Mouse (Mus musculus) liver, embryonic 14.5 days (tissue): ENCODE measurements around the gene Zfp114. TPM values are rescaled to one million over a fixed set of nuclear protein-coding genes. Genes with fewer than 3 reads are reported as not detected.

Experiments used
- ATAC-seq: fragments of 200-750 bp; cut with Nextera tagmentation; 2 replicates; pipeline ENCODE4 v1.8.0; 2017; ENCODE audit warnings: moderate number of reproducible peaks, mild to moderate bottlenecking, moderate library complexity; ENCODE audit not compliant: insufficient read depth
- DNase-seq, 3 experiments: peaks; one replicate each; pipeline ENCODE4 v3.0.0-alpha.2; 2012 to 2013; ENCODE audit warnings: low read depth in 3 of 3, low spot score in 3 of 3
- H3K27ac ChIP-seq: fragments of 300-500 bp; sonication (generic); 2 replicates; pipeline ENCODE4 v1.5.1; 2014; ENCODE audit warnings: moderate library complexity, mild to moderate bottlenecking, control low read depth, inconsistent platforms
- H3K27me3 ChIP-seq: fragments of 300-500 bp; sonication (generic); 2 replicates; pipeline ENCODE4 v1.6.1; 2014; ENCODE audit warnings: mild to moderate bottlenecking, low read length, moderate library complexity; ENCODE audit not compliant: control insufficient read depth, insufficient read depth
- H3K36me3 ChIP-seq: fragments of 300-500 bp; sonication (generic); replicated peaks from 2 replicates; pipeline ENCODE4 v1.6.1; 2014; ENCODE audit warnings: low read depth; ENCODE audit not compliant: control insufficient read depth, insufficient read depth
- H3K4me1 ChIP-seq, 2 experiments: fragments of 200-500 bp in 1 of 2; fragments of 300-500 bp in 1 of 2; sonication (generic) in 1 of 2; replicated peaks; 2 replicates each; pipeline ENCODE4 v1.6.1; 2012 to 2014; ENCODE audit warnings: antibody characterized with exemption in 1 of 2, inconsistent platforms in 1 of 2, low read length in 1 of 2; ENCODE audit not compliant: control insufficient read depth in 2 of 2, insufficient read depth in 2 of 2
- H3K4me2 ChIP-seq: fragments of 300-500 bp; sonication (generic); 2 replicates; pipeline ENCODE4 v1.6.1; 2014; ENCODE audit warnings: low read depth, mild to moderate bottlenecking, control low read depth, moderate library complexity
- H3K4me3 ChIP-seq, 2 experiments: fragments of 200-500 bp in 1 of 2; fragments of 300-500 bp in 1 of 2; sonication (generic) in 1 of 2; 2 replicates each; pipeline ENCODE4 v1.5.1; 2012 to 2014; ENCODE audit warnings: low read depth in 2 of 2, low read length in 2 of 2, mild to moderate bottlenecking in 2 of 2, control low read depth in 1 of 2, inconsistent platforms in 1 of 2, moderate library complexity in 1 of 2; ENCODE audit not compliant: insufficient read depth in 1 of 2
- H3K9ac ChIP-seq: fragments of 300-500 bp; sonication (generic); replicated peaks from 2 replicates; pipeline ENCODE4 v1.6.1; 2014; ENCODE audit warnings: mild to moderate bottlenecking, control low read depth, moderate library complexity
- H3K9me3 ChIP-seq: fragments of 300-500 bp; sonication (generic); 2 replicates; pipeline ENCODE4 v1.6.1; 2016; ENCODE audit warnings: low read length, mixed read lengths; ENCODE audit not compliant: control insufficient read depth
- CTCF ChIP-seq: IDR thresholded peaks from 2 replicates; pipeline ENCODE4 v1.5.1; 2016; ENCODE audit warnings: antibody characterized with exemption, low read depth, control low read depth
- EP300 ChIP-seq: IDR thresholded peaks from 2 replicates; pipeline ENCODE4 v1.6.1; 2016; ENCODE audit warnings: antibody characterized with exemption, low read depth
- WGBS: fragments of 180-500 bp; shearing (Covaris S2); extraction: QIAGEN DNeasy Blood & Tissue Kit; methylation state at CpG from one replicate; pipeline ENCODE4 v1.1.7; 2014; ENCODE audit not compliant: insufficient replicate concordance; 5-methylcytosine and 5-hydroxymethylcytosine counted together
- polyA plus RNA-seq, 2 experiments: library from polyadenylated mRNA; depleted of rRNA in 1 of 2; stranded (reverse) in 1 of 2; unstranded in 1 of 2; fragments of >200 nt; fragmentation: Nextera tagmentation in 1 of 2; extraction: Ambion mirVana in 1 of 2; gene quantifications; 2 replicates each; pipeline versions ENCODE4 v1.2.1 to v1.2.3; 2012 to 2014

Gene Zfp114
- polyA plus RNA-seq, 2 experiments, result 0.17 to 0.24 TPM

- Histone ChIP-seq H3K4me2 (no peak overlapping the region), H3K9ac (no peak overlapping the region), H3K27ac (no peak overlapping the region), H3K4me3 (no peak overlapping the region), H3K9me3 (no peaks in the 10 kb centered on the region), H3K4me1 (no peaks in the 10 kb centered on the region; a peak in 1 of 4 replicates), H3K36me3 (no peaks in the 10 kb centered on the region), H3K27me3 (no peaks in the 10 kb centered on the region)
- ATAC-seq, result no peak
- TF ChIP-seq CTCF, result no peak
- 14% methylated on average over 5 of the region's 5 CpGs for WGBS
- no peak for DNase-seq
Observed at GRCm38 (mm10) chr7:24189571-24189944, 14.7 kb downstream of the Zfp114 start.

GRCm38 (mm10) chr7:24191361-24191760 is 16.5 kb downstream of the Zfp114 start:
- ATAC-seq (no peak), DNase-seq (no peak)
- 44% methylated on average over 2 of the region's 2 CpGs for WGBS
- no peaks in the 10 kb centered on the region for H3K9me3 ChIP-seq
- no peaks in the 10 kb centered on the region; a peak in 1 of 4 replicates for H3K4me1 ChIP-seq
- H3K9ac ChIP-seq, result no peak overlapping the region
- no peaks in the 10 kb centered on the region for H3K36me3 ChIP-seq
- no peak overlapping the region for H3K27ac ChIP-seq
- H3K4me3 ChIP-seq, result no peak overlapping the region
- no peak for TF ChIP-seq EP300
- no peak for TF ChIP-seq CTCF
- no peak overlapping the region for H3K4me2 ChIP-seq
- no peaks in the 10 kb centered on the region for H3K27me3 ChIP-seq

DNA sequence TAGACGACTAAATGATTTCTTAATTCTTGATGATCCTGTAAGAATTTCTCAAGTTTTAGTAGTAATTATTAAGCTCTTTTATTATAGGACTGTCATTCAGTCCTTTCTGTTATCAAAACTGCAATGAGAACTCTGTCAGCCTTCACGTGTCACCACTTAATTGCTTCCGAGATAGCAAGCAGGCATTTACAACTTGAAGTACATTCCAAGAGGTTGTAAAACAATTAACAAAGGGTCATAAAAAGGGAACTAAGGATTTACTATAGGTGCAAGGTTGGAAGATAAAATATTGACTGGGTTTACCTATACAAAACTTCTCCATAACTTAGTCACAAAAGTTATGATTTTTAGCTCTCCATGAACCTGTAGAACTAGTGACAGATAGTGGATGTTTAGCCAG is 18.3 kb downstream of the Zfp114 start:
- H3K27ac ChIP-seq, result no peak overlapping the region
- no peaks in the 10 kb centered on the region for H3K27me3 ChIP-seq
- H3K4me1 ChIP-seq, result no peaks in the 10 kb centered on the region; a peak in 1 of 4 replicates
- 62% methylated on average over 3 of the region's 3 CpGs for WGBS
- TF ChIP-seq CTCF (no peak), EP300 (no peak)
- no peak for DNase-seq
- H3K4me2 ChIP-seq, result no peak overlapping the region
- H3K9me3 ChIP-seq, result no peaks in the 10 kb centered on the region
- no peak overlapping the region for H3K4me3 ChIP-seq
- ATAC-seq, result no peak
- no peak overlapping the region for H3K9ac ChIP-seq
- H3K36me3 ChIP-seq, result peaks cover 3% of the 10 kb centered on the region; the same call in 1 of the 2 replicates

GRCm38 (mm10) chr7:24196961-24197360 is 22.1 kb downstream of the Zfp114 start:
- Histone ChIP-seq H3K4me1 (no peaks in the 10 kb centered on the region), H3K36me3 (peaks cover 15% of the 10 kb centered on the region), H3K4me2 (no peak overlapping the region), H3K9ac (no peak overlapping the region), H3K27me3 (no peaks in the 10 kb centered on the region), H3K9me3 (no peaks in the 10 kb centered on the region), H3K27ac (no peak overlapping the region), H3K4me3 (no peak overlapping the region)
- no peak for DNase-seq
- WGBS, result 79% methylated on average over 4 of the region's 4 CpGs
- TF ChIP-seq EP300 (no peak), CTCF (no peak)
- no peak for ATAC-seq

GRCm38 (mm10) chr7:24207488-24208261 is 32.8 kb downstream of the Zfp114 start:
- no peak for TF ChIP-seq EP300
- no peak for TF ChIP-seq CTCF
- DNase-seq (peak; percentile 34 to 45 (median 42)), ATAC-seq (peak; percentile 64; the same call in 1 of the 2 replicates)
- peak overlapping the region; percentile 65 for H3K9ac ChIP-seq
- no peaks in the 10 kb centered on the region for H3K9me3 ChIP-seq
- no peaks in the 10 kb centered on the region; the same call in 1 of the 2 replicates for H3K36me3 ChIP-seq
- H3K4me3 ChIP-seq, result peak overlapping the region; percentile 60 to 61
- H3K4me2 ChIP-seq, result peak overlapping the region; percentile 64
- WGBS, result 16% methylated on average over 24 of the region's 24 CpGs
- H3K27ac ChIP-seq, result no peak overlapping the region
- H3K27me3 ChIP-seq, result no peaks in the 10 kb centered on the region
- peaks cover 0 to 5% of the 10 kb centered on the region in 2 experiments; a peak in 2 of 4 replicates for H3K4me1 ChIP-seq
